Mouse (Mus musculus) embryonic fibroblast, embryonic 13.5 days (primary cell): Measurements from ENCODE around the gene Ucp2. TPM values are rescaled to one million over a fixed set of nuclear protein-coding genes. Genes with fewer than 3 reads are reported as not detected.

Experiments
- H3K27ac ChIP-seq: 2 replicates; pipeline ENCODE4 v1.5.1; 2012; ENCODE audit warnings: low read length, control low read depth, inconsistent platforms; ENCODE audit not compliant: insufficient read depth
- H3K4me1 ChIP-seq: 2 replicates; pipeline ENCODE4 v1.6.1; 2011; ENCODE audit warnings: low read length; ENCODE audit not compliant: control insufficient read depth, insufficient read depth
- H3K4me3 ChIP-seq: 2 replicates; pipeline ENCODE4 v1.5.1; 2011; ENCODE audit warnings: mild to moderate bottlenecking, control low read depth, low read length; ENCODE audit not compliant: insufficient read depth
- CTCF ChIP-seq: IDR thresholded peaks from 2 replicates; pipeline ENCODE4 v1.5.1; 2011; ENCODE audit warnings: mild to moderate bottlenecking, control low read depth, low read length, moderate library complexity, borderline replicate concordance; ENCODE audit not compliant: insufficient read depth
- POLR2A ChIP-seq: IDR thresholded peaks from 2 replicates; pipeline ENCODE4 v1.6.1; 2011; ENCODE audit warnings: low read depth, mild to moderate bottlenecking, control low read depth, low read length, moderate library complexity
- polyA plus RNA-seq: library from polyadenylated mRNA; stranded (reverse); fragments of >200 nt; gene quantifications from 2 replicates; pipeline ENCODE4 v1.2.4, GENCODE M21; 2011; ENCODE audit warnings: low read depth; ENCODE audit not compliant: missing spikeins, insufficient read length

Ucp2 gene
- polyA plus RNA-seq, 1 experiment = 20.1 TPM

DNA sequence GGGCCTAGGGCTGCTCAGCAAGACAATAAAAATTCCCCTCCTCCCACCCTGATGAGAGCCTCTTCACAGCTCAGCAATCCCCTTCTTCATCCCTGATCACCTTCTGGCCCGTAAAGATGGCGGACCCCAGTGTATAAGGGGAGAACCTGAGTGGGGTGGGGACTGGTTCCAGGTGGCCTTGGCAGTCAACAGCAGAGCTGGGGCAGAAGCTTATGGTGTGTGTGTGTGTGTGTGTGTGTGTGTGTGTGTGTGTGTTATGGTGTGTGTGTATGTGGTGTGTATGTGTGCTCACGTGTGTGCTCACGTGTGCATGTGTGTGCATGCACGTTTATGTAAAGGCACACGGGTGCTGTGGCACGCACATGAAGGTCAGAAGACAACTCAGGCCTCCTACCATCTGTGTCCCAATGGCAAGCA is 1.3 kb downstream of the Ucp2 start:
- no peak overlapping the region for H3K27ac ChIP-seq
- no peak for TF ChIP-seq POLR2A
- TF ChIP-seq CTCF = no peak
- H3K4me1 ChIP-seq = peaks cover 4% of the 10 kb centered on the region; the same call in 1 of the 2 replicates
- H3K4me3 ChIP-seq = no peak overlapping the region

GRCm38 (mm10) chr7:100495042-100495441 is 1.9 kb downstream of the Ucp2 start:
- Histone ChIP-seq H3K4me1 (peaks cover 4% of the 10 kb centered on the region; the same call in 1 of the 2 replicates), H3K4me3 (no peak overlapping the region), H3K27ac (no peak overlapping the region)
- no peak for TF ChIP-seq POLR2A
- TF ChIP-seq CTCF = no peak

GRCm38 (mm10) chr7:100495581-100496251 is 2.6 kb downstream of the Ucp2 start:
- TF ChIP-seq CTCF (no peak), POLR2A (no peak)
- no peak overlapping the region for H3K4me3 ChIP-seq
- H3K4me1 ChIP-seq = peaks cover 4% of the 10 kb centered on the region; the same call in 1 of the 2 replicates
- no peak overlapping the region for H3K27ac ChIP-seq

GRCm38 (mm10) chr7:100496371-100496770 is 3.2 kb downstream of the Ucp2 start:
- no peak overlapping the region for H3K4me3 ChIP-seq
- H3K4me1 ChIP-seq = peaks cover 4% of the 10 kb centered on the region; the same call in 1 of the 2 replicates
- TF ChIP-seq CTCF = no peak
- TF ChIP-seq POLR2A = no peak
- H3K27ac ChIP-seq = no peak overlapping the region

GRCm38 (mm10) chr7:100496791-100497190 is 3.7 kb downstream of the Ucp2 start:
- TF ChIP-seq POLR2A (no peak), CTCF (no peak)
- Histone ChIP-seq H3K4me3 (no peak overlapping the region), H3K4me1 (peaks cover 4% of the 10 kb centered on the region; the same call in 1 of the 2 replicates), H3K27ac (no peak overlapping the region)

DNA sequence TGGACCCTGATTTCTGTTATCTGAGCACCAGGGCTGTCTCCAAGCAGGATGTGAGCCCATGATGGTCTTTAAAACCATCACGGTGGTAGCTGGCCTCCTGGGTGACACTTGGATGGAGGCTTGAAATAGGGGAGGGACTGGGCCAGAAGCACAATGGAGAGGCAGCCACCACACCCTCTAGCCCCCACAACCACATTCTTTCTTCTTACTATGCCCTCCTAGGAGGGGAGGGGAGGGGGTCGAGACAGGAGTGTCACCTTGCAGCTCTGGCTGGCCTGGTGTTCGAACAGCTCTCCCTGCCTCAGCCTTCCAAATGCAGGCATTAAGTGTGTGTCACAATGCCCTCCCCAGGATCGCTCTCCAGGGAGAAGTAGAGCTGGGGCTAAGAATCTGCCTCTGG is 4.3 kb downstream of the Ucp2 start:
- Histone ChIP-seq H3K27ac (no peak overlapping the region), H3K4me3 (no peak overlapping the region), H3K4me1 (peaks cover 4% of the 10 kb centered on the region; the same call in 1 of the 2 replicates)
- TF ChIP-seq CTCF (no peak), POLR2A (no peak)

GRCm38 (mm10) chr7:100497982-100498381 is 4.8 kb downstream of the Ucp2 start:
- Histone ChIP-seq H3K4me3 (no peak overlapping the region), H3K27ac (no peak overlapping the region), H3K4me1 (peaks cover 4% of the 10 kb centered on the region; the same call in 1 of the 2 replicates)
- TF ChIP-seq POLR2A = no peak
- no peak for TF ChIP-seq CTCF

DNA sequence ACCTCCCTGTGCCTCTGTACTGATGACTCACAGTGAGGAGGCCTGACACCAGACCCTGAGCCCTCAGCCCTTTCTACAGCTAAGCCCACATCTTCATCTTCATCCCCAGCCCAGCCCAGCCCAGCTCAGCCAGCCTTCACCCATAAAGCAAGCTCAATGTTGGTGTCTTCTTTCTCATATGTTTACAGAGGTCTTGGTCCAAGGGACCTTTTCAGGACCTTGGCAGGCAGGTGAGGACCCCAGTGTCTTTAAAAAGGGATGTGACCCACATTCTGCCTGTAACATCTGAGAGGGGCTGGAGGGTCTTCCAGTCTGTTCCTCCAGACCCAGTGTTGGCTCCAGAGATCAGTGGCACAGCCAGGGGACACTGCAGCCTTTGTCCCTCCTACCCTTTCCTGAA is 6.3 kb downstream of the Ucp2 start:
- TF ChIP-seq CTCF = no peak
- no peak overlapping the region for H3K4me3 ChIP-seq

GRCm38 (mm10) chr7:100500276-100500977 is 7.3 kb downstream of the Ucp2 start:
- no peak overlapping the region for H3K4me3 ChIP-seq
- no peaks in the 10 kb centered on the region for H3K4me1 ChIP-seq
- H3K27ac ChIP-seq = no peak overlapping the region
- no peak for TF ChIP-seq CTCF
- no peak for TF ChIP-seq POLR2A

More for the DNA sequence above, 6.3 kb downstream of the Ucp2 start:
- no peaks in the 10 kb centered on the region for H3K4me1 ChIP-seq
- no peak overlapping the region for H3K27ac ChIP-seq

- TF ChIP-seq POLR2A (no peak), CTCF (no peak)
- no peak overlapping the region for H3K27ac ChIP-seq
- H3K4me1 ChIP-seq = no peaks in the 10 kb centered on the region
- no peak overlapping the region for H3K4me3 ChIP-seq
These were observed 8.1 kb downstream of the Ucp2 start for GRCm38 (mm10) chr7:100501027-100501843.
